Mouse (Mus musculus) bone marrow macrophage, adult 2 months (primary cell): ENCODE measurements around the gene Snx30. TPM values are rescaled to one million over a fixed set of nuclear protein-coding genes. Genes with fewer than 3 reads are reported as not detected.

Experiments used
- H3K27ac ChIP-seq: 2 replicates; pipeline ENCODE4 v1.5.1; 2012; ENCODE audit warnings: low read depth, low read length; ENCODE audit not compliant: insufficient read depth
- H3K4me1 ChIP-seq: 2 replicates; pipeline ENCODE4 v1.6.1; 2012; ENCODE audit warnings: low read length; ENCODE audit not compliant: control insufficient read depth, insufficient read depth
- H3K4me3 ChIP-seq: 2 replicates; pipeline ENCODE4 v1.5.1; 2012; ENCODE audit warnings: mild to moderate bottlenecking, low read length, moderate library complexity; ENCODE audit not compliant: insufficient read depth
- CTCF ChIP-seq: IDR thresholded peaks from 2 replicates; pipeline ENCODE4 v1.5.1; 2012; ENCODE audit warnings: low read depth, mild to moderate bottlenecking, low read length, moderate library complexity
- POLR2A ChIP-seq: IDR thresholded peaks from 2 replicates; pipeline ENCODE4 v1.6.1; 2012; ENCODE audit warnings: mild to moderate bottlenecking, low read depth, low read length, borderline replicate concordance
- polyA plus RNA-seq: library from polyadenylated mRNA; stranded (reverse); fragments of >200 nt; gene quantifications from 2 replicates; pipeline ENCODE4 v1.2.4, GENCODE M21; 2012; ENCODE audit not compliant: missing spikeins, insufficient read depth, insufficient read length

The Snx30 gene
- polyA plus RNA-seq, 1 experiment, result 29.7 TPM

DNA sequence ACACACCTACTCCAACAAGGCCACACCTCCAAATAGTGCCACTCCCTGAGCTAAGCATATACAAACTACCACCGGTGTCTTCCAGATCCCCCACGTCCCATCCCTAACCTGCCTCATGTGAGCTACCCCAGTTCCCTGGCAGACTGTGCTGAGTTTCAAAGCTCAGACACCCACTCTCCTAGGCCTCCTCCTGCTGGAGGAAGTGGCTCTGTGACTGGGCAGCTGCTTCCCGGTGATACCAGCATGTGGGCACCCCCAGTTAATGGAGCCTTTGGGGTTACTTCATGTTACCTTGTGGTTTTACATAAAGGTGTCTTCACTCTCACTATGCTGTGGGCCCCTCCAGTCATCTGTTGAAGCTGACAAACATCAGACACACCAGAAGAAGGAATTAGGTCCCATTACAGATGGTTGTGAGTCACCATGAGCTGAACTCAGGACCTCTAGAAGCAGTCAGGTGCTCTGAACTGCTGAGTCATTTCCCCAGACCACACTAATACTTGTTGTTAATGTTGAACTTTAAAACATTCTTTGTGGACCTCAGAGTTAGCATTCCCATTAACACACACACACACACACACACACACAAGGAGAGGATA is 89.4 kb downstream of the Snx30 start:
- Histone ChIP-seq H3K4me1 (peaks cover 24% of the 10 kb centered on the region), H3K4me3 (no peak overlapping the region), H3K27ac (peak overlapping the region; percentile 22)
- TF ChIP-seq POLR2A, result no peak
- TF ChIP-seq CTCF, result no peak

DNA sequence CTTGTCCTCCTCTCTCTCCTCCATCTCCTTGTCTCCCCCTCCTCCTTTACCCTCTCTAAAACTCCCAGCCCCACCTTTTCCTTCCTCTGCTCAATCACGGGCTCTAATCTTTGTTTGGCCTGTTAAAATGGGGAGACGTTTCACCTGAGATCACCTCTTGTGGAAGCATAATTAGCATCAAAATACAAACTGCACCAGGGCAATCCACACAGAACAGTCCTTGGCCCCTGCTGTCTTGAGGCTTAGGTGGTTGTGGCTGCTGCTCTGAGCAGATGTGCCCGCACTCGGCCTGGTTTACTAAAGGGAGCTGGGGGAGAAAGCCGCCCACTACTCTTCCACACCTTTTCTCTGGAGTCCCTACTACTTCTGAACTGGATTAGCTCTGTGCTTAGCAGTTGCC is 90.4 kb downstream of the Snx30 start:
- no peak for TF ChIP-seq CTCF
- TF ChIP-seq POLR2A, result no peak
- H3K4me1 ChIP-seq, result peaks cover 24% of the 10 kb centered on the region
- no peak overlapping the region for H3K27ac ChIP-seq
- no peak overlapping the region for H3K4me3 ChIP-seq

- Histone ChIP-seq H3K27ac (no peak overlapping the region), H3K4me3 (no peak overlapping the region), H3K4me1 (peaks cover 21% of the 10 kb centered on the region)
- no peak for TF ChIP-seq POLR2A
- no peak for TF ChIP-seq CTCF
Measured at GRCm38 (mm10) chr4:59897814-59898520, 92.3 kb downstream of the Snx30 start.

- H3K4me3 ChIP-seq, result no peak overlapping the region
- H3K27ac ChIP-seq, result no peak overlapping the region
- TF ChIP-seq CTCF, result no peak
- TF ChIP-seq POLR2A, result no peak
- H3K4me1 ChIP-seq, result peaks cover 16% of the 10 kb centered on the region
Measured at GRCm38 (mm10) chr4:59898521-59898919, 92.9 kb downstream of the Snx30 start.

- TF ChIP-seq CTCF, result no peak
- no peak for TF ChIP-seq POLR2A
Measured at GRCm38 (mm10) chr4:59901810-59902209, 96.2 kb downstream of the Snx30 start.

DNA sequence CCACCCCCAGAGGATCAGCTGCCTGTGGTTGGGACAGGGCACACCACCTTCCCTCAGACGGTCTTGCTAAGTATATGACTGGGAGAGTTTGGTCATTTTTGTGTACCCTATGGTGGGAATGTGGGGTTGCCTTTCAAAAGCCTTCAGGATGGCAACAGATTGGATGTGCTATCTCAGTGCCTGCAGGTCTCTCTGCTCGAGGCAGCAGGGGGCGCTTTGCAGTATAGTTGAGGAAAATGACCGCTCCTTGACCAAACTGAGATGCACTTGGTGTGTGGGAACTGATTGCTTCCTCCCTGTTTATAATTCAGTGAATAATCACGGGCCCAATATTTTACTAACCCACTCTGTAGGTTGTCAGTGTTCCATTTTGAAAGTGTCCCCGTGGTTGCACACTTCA is 96.9 kb downstream of the Snx30 start:
- Histone ChIP-seq H3K27ac (no peak overlapping the region), H3K4me1 (no peaks in the 10 kb centered on the region), H3K4me3 (no peak overlapping the region)
- TF ChIP-seq POLR2A (no peak), CTCF (no peak)

More at GRCm38 (mm10) chr4:59901810-59902209, 96.2 kb downstream of the Snx30 start:
- no peak overlapping the region for H3K27ac ChIP-seq
- no peak overlapping the region for H3K4me3 ChIP-seq
- H3K4me1 ChIP-seq, result no peaks in the 10 kb centered on the region

- Histone ChIP-seq H3K4me3 (no peak overlapping the region), H3K27ac (no peak overlapping the region), H3K4me1 (no peaks in the 10 kb centered on the region)
- TF ChIP-seq CTCF, result no peak
- no peak for TF ChIP-seq POLR2A
Measured at GRCm38 (mm10) chr4:59907092-59907491, 101.5 kb downstream of the Snx30 start.

DNA sequence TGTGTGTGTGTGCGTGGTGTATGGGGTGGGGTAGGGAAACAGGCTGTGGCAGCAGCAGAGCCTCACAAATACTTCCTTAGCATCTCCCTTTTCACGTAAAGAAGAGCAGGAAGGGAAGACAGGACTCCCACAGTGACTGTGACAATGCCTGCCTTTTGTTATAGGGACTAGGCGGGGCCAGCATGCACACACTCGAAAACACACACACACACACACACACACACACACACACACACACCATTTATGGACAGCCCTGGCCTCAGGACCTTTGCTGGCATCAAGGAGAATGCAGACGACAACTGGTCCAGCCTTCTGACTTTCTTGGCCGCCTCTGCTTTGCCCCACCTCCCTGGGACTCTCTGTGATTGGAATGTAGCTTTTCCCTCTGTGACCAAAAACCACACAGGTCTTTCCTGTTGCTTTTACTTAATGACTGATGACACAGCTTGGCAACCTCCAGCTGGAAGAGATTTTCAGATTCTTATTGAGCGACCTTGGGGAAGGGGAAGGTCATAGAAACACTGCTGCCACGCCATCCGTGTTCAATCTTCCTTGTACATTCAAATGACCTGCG is 102.1 kb downstream of the Snx30 start:
- TF ChIP-seq POLR2A, result no peak
- TF ChIP-seq CTCF, result no peak

DNA sequence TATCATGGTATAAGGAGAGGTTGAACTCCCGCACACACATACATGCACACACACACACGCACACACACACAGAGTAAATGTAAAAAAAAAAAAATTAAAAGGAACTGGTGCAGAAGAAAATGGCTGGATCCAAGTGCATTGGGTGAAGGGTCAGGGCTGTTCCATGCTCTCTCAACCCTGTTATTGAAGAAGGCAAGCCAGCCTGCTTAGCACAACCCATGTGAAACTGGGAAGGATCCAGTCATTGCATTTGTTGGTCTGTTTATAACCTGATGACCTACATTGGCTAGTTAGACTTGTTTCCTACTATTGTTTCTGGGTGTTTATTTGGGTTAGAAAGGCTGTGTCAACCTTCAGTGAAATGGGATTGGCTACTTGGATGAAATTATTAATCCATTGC is 103.1 kb downstream of the Snx30 start:
- Histone ChIP-seq H3K4me3 (no peak overlapping the region), H3K27ac (no peak overlapping the region), H3K4me1 (no peaks in the 10 kb centered on the region)
- TF ChIP-seq POLR2A, result no peak
- TF ChIP-seq CTCF, result no peak

More for the DNA sequence above, 102.1 kb downstream of the Snx30 start:
- H3K27ac ChIP-seq, result no peak overlapping the region
- H3K4me3 ChIP-seq, result no peak overlapping the region
- H3K4me1 ChIP-seq, result no peaks in the 10 kb centered on the region

- TF ChIP-seq POLR2A (no peak), CTCF (no peak)
- H3K4me3 ChIP-seq, result no peak within 1 kb of the TSS
Measured at GRCm38 (mm10) chr4:59914608-59915403, 109.2 kb downstream of the Snx30 start, which contains the start of gene Slc46a2. Slc46a2 (minus strand) TSS chr4:59915056.

More at GRCm38 (mm10) chr4:59914608-59915403, 109.2 kb downstream of the Snx30 start, which contains the start of gene Slc46a2:
- H3K4me1 ChIP-seq, result no peaks in the 10 kb centered on the region
- H3K27ac ChIP-seq, result no peak within 1 kb of the TSS
